Mouse (Mus musculus): ENCODE measurements around the gene Foxf2.

The Foxf2 gene

DNA sequence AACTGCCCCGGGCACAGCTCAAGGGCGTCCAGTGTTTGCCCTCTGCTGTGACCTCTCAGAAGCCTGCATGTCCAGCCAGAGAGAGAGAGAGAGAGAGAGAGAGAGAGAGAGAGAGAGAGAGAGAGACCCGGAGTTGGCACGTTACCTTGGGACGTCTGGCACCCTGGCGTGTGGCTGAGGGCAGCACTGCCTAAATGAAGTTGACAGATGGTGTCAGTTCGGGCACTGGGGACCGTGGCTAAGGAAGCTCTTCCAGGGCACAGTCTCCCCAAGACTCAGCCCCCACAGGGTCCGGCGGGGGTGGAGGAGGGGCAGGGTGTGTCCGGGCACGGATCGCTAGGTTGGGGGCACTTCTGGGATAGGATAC lies 667 bp upstream of the Foxf2 start:
- no peak for DNase-seq (ENCODE audit: low read depth, low spot score)

DNA sequence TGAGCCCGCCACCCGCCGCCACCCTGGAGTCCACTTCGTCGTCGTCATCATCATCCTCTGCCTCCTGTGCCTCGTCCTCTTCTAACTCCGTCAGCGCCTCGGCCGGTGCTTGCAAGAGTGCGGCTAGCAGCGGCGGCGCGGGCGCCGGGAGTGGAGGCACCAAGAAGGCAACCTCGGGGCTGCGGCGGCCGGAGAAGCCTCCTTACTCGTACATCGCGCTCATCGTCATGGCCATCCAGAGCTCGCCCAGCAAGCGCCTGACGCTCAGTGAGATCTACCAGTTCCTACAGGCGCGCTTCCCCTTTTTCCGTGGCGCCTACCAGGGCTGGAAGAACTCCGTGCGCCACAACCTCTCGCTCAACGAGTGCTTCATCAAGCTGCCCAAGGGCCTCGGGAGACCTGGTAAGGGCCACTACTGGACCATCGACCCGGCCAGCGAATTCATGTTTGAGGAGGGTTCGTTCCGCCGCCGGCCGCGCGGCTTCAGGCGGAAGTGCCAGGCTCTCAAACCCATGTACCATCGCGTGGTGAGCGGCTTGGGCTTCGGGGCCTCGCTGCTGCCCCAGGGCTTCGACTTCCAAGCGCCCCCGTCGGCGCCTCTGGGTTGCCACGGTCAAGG lies 676 bp downstream of the Foxf2 start:
- DNase-seq (ENCODE audit: low read depth, low spot score), result no peak

DNA sequence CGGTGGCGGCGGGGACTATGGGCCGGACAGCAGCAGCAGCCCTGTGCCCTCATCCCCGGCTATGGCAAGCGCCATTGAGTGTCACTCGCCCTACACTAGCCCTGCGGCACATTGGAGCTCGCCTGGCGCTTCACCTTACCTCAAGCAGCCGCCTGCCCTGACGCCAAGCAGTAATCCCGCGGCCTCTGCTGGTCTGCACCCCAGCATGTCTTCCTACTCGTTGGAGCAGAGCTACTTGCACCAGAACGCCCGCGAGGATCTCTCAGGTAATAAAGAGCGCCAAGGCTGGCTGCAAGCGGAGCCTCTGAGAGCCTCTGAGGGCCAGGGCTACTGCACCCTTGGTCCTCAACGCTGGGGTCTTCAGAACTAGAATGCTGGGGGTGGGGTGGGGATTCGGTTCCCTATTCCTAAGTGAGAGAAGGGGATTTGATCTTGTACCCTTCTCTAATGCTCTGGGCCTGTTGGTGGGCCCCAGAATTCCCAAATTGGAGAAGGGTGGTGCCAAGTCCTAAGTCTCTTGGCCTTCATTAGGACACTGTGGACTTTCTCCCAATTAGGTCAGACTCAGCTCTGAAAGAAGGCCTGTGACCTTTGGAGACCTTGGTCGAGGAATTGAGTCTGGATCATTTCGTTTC lies 1.5 kb downstream of the Foxf2 start:
- no peak for DNase-seq (ENCODE audit: low read depth, low spot score)

DNA sequence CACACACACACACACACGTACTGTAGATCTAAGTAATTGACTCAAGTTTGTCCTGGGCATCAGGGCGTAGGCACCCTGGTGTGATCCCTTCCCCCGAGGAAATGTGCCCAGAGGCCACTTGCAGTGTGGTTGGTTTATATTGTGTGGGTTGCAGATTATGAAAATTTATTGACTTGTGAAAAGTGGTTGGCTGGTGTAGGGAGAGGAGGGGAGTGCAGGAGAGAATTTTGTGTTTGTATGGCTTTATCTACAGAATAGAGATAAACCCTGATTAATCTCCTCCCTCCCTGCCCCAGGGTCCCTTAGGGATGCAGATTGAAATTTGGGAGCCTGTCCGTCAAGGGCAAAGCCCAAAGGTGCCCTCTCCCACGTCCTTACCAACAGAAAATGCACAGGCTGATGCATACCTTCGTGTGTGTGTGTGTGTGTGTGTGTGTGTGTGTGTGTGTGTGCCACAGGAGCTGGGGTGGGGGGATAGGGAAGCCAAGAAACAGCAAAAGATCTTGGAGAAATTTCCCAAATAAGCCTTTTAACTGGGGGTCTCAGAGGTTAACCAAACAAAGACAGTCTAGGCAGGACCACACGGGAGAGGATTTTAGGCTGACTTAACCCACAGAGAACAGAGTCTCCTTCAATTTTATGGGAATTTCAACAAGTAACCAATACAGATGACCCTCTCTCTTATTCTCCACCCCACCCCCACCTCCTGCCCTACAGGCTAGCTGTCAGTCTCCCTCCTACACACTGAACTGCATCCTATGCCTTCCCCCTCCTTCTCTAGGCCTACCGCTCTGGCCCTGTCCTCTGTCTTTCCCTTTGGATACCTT lies 2.5 kb downstream of the Foxf2 start:
- DNase-seq (ENCODE audit: low read depth, low spot score), result no peak

DNA sequence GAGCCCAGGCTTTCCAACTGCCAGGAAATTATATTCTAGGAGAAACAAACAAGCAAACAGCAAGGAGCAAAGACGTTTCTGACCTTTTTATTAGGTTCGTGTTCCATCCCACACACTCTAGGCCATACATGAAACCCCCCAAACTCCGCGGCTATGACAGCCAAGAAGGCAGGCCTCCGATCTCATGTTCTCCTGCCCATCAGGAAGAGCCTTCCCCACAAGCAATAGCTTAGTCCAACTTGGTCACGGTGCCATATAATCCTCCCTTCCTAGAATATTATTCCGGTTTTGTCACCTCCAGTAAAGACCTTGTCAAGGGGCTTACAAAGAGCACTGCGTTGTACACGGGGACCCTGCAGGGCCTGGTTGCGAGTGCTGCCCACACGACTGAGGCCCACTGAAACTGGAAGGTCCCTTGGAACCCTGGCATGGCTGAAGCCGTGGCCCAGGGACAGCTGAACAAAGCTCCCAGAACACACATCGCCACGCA lies 3.1 kb downstream of the Foxf2 start:
- no peak for DNase-seq (ENCODE audit: low read depth, low spot score)

DNA sequence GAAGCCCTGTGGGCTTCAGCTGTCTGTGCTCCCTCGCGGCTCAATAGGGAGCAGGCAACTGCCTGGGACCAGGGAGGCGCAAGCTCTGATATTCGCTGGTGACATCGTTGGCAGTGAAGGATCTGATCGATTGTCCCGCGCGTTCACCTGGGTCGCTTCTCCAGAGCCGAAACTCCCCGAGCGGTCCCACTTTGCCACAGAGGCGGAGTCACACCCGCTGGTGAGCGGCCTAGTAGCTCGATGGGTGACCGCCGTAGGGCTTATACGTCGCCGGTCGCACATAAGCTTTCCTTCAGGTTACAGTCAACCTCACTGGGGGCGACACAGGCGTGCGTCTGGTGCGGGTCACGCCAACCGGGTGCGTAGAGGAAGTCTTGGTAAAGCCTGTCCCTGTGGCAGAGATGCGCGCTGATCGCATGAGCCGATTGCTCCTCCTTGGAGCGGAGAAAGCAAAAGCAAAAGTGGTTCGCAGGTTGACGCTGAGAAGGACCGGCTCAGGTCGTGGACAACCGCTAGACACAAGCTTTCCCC lies 3.8 kb downstream of the Foxf2 start:
- DNase-seq (ENCODE audit: low read depth, low spot score), result no peak

DNA sequence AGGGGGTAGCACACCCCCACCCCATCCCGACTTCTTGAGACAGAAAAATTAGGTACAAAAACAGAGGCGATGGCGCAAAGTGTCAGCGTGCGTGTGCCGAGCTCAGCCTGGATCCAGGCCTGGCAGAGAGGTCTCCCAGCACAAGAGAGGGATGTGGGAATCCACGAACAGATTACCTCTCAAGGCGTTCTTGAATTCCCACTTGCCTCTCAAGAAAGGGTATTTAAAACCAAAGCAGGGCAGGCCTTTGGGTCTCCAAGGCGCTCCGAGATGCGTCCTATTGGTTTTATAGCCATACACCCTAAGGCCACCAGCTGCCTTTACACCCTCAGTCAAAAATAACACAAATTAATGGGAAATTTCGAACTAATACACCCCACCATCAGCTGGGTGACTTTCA lies 4.4 kb downstream of the Foxf2 start:
- DNase-seq (ENCODE audit: low read depth, low spot score), result no peak

DNA sequence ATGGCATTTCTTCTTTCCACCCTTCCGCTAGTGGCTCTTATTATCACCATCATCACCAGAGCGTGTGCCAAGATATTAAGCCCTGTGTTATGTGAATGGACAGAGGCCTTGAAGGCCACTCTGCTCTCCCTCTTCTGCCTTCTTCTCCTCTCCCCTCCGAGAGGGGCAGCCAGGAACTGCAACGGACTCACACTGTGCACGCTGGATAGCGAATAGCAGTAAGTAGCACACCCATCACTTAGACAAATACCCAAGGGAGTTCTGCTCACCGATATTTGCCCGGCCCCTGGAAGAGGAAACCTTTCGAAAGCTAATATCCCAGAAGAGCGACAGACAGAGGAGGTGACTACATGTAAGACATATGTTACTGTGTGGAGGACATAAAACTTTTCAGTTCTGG lies 4.9 kb downstream of the Foxf2 start:
- DNase-seq (ENCODE audit: low read depth, low spot score), result no peak

DNA sequence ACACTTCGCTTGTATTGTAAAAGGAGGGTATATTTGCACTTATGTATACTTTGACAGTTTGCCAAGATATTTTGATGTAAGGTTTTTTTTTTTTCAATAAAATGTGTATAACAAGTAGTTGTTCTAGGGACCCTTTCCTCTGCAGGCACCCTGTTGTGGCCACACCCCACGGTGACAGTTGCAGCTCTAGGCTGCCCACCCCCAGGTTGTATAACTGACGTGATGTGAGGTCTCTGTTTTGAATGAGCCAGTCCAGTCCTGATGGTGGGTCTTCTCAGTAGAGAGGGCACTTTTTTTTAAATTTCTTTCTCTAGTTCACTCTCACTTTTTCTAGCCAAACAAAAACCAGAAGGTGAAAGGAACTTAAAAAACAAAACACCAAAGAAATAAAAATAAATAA lies 5.7 kb downstream of the Foxf2 start:
- DNase-seq (ENCODE audit: low read depth, low spot score), result no peak

DNA sequence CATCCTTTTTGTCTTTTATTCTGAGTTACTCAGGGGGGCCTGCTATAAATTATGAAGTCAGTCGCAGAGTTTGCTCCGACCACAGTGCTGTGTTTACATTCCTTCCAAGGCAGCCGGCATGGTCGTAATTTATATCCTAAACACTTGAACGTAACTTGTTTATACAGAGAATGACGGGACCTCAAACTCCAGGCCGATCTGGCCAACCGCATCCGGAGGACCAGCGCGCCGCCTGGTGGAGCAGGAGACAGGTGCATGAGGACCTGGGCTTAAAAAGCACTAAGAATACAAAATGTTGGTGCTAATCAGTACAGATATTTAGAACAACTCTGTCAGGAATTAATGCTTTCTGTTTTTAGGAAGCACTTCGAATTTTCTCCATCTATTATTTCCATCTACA lies 6.8 kb downstream of the Foxf2 start:
- no peak for DNase-seq (ENCODE audit: low read depth, low spot score)

DNA sequence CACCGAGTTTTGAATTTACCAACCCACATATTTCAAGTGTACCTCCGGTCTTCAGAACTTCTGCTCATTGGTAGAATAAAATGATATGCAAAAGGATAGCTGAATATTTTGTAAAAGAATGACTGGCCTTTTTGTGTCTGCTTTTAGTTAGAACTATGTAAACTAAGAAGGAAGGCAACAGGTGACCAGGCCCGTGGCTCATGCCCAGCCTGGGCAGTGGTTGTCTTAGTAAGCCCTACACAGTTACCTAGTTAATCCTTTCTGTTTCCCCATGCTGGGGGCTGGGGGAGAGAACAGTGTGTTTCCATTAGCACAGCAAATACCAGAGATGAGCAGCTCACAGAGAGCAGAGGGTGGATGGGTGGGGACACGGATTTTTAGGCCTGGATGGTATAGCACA lies 7.6 kb downstream of the Foxf2 start:
- DNase-seq (ENCODE audit: low read depth, low spot score), result no peak

DNA sequence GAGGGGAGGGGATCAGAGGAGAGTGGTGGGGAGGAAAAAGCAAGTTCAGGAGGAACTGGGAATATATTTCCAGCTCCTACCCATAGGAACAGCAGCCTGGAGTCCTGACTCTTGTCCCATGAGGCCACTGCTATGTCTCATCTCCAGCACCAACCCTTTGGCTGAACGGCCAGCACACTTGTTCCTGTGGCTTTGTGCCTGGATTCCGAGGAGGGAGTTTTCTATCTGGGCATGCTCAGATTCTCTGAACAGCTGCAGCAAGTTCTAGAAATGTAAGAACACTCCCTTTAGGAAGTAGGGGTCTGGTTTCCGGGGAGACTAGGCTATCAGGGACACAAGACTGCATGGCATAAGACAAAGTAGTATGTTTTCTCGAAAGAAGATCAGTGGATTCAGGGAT lies 9.9 kb downstream of the Foxf2 start:
- DNase-seq (ENCODE audit: low read depth, low spot score), result no peak

DNA sequence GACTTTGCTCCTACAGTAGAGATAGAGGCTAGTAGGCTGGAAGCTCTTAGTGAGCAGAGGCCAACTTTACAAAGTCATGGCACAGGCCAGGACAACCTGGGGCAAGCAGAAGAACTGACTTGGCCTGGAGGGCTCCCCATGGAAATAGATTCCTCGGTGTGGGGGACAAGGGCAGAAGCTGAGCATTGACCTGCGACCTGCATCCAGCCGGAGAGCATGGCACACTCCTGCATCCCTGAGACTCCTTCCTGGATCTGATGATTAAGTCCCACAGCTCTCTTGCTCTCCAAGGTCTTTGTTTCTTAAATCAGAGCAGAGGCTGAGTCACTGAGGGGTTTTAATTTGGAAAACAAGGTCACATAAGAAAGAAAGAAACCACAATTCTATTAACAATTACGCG lies 15.9 kb downstream of the Foxf2 start:
- DNase-seq (ENCODE audit: low read depth, low spot score), result no peak

DNA sequence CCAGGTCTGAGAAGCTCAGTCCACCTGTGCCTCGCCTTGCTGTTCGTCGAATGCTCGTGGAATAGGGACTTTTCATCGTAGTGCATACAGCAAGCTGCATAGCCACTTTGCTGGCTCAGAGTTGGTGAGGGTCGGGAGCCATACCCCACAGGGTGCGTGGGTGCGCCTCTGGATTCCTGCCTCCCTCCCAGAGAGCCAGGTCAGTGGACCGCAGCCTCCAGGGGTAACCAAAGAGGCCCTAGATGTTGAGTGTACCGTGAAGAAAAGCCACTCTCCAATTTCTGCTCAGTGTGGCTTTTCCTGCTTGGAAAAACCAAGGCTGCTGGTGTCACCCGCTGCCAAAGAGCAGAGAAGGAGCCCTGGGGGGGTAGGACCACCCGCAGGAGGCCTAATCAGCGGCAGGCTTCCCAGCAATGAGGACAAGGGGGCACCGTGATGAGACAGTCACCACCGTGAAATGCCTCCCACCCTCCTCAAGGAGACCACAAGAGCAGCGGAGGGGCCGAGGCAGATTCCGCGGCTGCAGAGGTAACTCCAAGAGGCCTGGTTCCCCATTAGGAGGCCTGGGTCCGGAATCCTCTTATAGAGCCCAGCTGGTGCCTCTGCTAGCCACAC lies 26.6 kb downstream of the Foxf2 start:
- no peak for DNase-seq (ENCODE audit: low read depth, low spot score)

DNA sequence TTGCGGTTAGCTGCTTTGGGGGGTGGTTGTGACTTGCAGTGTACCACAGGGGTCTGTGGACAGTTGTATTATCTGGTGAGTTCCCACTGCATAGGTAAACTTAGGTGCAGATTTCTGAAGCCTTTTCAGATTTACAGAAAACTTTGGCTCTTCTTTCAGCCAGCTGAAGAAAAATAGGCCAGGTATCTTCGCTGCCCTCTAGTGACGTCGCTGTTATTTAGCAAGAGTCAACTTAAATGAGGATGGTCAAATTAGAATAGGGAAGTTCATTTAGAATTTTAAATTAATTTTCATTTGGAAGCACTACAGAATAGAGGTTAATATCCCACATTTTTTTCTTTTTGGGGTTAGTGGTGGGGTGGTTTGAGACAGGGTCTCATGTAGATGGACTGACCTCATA lies 30.6 kb downstream of the Foxf2 start:
- no peak for DNase-seq (ENCODE audit: low read depth, low spot score)

DNA sequence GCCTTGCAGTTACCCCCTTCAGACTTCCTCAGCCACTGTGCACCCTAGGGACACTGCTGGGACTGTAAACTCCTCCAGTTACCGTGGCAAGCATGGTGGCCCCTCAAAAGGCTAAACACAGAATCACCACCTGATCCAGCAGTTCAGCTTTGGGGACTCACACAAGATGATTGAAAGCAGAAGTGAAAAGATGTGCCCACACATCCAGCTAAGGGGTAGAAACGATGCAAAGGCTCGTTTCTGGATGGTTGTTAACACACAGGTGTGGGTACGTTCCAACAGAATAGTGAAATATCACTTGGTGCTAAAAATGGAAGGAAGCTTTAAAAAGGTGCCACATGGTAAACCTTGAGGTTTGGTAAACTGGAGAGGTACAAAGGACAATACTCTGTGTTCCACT lies 32.6 kb downstream of the Foxf2 start:
- no peak for DNase-seq (ENCODE audit: low read depth, low spot score)

DNA sequence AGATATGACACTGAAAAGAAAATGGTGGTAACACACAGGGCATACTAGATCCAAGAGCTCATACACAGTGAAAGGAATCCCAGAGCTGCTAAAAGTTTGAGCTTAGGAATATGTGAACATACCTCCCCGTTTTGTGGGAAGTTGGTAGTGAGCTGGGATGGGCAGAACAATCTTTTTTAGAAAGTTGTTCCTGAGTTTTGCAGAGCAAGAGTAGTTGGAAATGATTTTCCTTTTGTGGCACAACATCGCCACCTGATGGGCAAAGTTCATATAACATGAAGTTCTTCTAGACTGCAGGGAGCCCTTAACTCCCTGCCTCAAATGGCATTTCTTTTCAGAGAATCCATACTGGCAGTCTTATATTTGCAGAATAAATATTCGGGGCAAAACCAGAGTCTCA lies 33.3 kb downstream of the Foxf2 start:
- DNase-seq (ENCODE audit: low read depth, low spot score), result no peak

DNA sequence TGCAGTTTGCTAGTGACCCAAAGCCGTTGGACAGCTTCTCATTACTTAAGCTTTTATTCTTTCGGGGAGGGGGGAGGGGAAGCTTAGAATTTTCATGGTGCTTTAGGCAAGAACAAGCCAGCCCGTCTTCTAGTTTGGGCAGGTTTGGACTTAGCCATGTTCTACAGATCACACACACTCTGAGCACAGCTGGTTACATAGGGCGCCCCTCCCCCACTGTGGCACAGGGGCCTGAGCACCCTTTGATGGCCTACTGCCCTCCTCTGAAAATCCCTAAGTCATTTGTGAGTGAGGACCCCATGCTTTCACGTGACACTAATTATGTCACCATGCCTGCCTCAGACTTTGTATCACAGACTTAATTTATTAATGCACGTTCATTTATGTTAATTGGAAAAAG lies 35.6 kb downstream of the Foxf2 start:
- no peak for DNase-seq (ENCODE audit: low read depth, low spot score)

DNA sequence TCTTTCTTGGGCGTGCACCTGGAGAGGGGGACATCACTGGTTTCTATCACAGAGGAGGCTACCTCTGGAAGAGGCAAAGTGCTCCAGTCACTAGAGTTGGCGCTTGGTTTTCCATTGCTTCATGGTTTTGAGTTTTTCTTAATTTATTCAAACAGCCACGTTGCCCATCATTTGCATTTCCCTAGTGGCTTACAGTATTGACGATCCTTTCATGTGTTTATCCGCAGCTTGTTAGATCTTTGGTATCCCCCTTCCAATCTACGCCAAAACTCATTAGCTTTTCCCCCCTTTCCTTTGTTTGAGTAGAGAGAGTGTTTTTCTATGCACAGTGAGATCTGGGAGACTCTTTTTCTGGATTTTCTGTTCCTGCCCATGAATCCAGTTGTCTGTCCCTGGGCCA lies 39.8 kb downstream of the Foxf2 start:
- DNase-seq (ENCODE audit: low read depth, low spot score), result no peak

DNA sequence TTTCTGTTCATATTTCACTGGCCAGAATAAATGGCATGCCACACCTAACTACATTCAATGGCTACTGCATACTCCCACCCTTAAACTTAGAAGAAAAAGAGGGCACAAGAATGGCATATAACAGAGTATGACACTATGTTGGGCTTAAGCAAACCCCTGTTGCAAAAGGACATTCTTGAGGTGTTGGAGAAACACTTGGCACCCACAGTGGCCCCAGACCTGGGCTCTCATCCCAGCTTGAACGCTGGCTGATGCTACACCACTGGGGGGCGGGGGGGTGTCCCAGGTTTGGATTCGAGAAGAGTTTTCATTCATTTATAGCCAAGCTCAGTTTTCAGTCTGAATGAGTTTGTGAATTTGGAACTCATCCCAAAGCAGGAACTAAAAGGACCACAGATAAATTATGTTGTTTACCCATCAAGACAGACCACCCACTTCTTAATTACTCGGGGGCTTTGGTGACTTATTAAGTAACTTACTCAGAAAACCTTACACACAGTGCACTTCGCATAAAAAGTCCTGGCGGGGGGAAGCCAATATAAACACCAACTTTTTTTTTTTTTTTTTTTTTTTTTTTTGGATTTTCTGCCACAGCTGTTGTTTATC lies 42.4 kb downstream of the Foxf2 start:
- no peak for DNase-seq (ENCODE audit: low read depth, low spot score)

DNA sequence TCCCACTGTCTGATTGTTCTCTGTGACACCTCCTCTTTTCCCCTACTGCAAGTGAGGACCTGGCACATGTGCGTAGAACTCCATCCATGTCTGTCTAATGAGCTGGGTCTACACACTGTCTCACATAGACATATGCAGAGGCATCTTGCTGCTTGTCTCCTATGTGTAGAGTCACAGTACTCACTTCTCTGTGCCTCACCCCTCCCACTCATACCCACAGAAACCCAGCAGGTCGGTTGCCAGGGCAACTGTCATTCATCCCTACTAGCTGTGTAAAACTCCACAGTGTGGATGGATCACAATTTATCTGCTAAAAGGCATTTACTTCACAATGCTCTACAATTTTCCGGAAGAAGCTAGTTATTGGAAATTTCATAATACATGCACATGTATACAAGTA lies 46.5 kb downstream of the Foxf2 start:
- no peak for DNase-seq (ENCODE audit: low read depth, low spot score)
